Mouse (Mus musculus): ENCODE data around the gene Astn1.

The Astn1 gene

DNA sequence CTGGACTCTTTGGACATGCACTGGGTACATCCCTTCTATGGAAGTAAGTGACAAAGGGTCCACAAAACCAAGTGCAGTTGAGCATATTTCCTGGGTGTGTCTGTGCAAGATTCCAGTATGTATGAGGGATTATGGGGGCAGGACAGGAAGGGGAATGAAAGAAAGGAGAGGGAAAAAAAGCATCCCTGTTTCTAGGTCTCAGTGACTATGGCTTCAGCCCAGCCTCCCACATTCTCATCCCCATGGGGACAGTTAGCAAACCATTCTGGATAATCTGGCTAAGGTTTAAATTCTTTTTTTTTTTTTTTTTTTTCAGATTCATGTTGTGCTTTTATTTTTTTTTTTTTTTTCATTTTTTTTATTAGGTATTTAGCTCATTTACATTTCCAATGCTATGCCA, 280.2 kb downstream of the Astn1 start:
- no peak for DNase-seq

DNA sequence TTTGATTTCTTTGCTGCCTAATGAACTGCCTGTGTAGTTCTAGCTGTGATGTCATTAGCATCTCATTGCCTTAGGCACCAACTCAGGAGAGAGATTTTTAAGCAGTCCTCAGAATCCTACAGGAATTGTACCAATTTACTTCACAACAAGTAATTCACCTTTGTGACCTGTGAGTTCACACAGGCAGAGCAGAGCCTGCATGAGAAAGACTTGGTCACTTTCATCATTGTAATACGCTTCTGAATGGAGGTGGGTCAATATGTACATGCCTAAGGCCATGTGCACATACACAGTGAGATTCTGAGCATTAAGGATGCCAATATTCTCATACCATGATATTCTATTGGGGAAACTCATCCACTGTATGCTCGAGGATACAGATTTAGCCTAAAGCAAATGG, 290.7 kb downstream of the Astn1 start:
- no peak for DNase-seq

DNA sequence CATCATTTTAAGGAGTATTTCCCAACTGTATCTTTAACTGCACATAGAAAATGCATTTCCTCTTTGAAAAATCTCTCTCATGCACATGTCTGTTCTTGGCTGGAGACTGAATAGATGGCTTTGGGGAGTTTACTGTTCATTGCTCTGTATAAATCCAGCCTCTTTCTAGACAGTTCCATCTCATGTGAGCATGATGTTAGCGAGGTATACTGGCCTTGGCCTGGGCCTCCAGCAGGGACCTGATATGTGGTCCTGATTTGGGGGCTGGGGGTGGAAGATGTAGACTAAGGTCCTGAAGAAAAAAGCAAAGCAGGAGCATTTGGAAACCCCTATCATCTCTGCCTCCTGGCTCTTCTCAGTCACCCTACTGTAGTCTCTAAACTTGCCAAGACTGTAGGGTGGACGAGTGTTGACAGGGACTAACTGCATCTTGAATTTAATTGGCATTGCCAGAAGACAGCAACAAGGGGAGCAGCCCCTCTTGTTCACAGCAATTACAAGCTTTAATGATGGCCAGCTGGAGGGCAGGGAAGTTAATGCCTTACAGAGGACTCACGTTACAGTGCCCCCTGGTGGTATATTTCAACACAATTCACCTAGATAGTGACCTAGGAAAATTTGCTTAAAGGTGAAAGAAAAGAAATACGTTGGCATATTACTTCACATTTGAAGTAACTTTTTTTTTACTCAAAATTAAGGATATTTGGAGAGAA, 291.9 kb downstream of the Astn1 start:
- DNase-seq = peak; percentile 3 to 10

DNA sequence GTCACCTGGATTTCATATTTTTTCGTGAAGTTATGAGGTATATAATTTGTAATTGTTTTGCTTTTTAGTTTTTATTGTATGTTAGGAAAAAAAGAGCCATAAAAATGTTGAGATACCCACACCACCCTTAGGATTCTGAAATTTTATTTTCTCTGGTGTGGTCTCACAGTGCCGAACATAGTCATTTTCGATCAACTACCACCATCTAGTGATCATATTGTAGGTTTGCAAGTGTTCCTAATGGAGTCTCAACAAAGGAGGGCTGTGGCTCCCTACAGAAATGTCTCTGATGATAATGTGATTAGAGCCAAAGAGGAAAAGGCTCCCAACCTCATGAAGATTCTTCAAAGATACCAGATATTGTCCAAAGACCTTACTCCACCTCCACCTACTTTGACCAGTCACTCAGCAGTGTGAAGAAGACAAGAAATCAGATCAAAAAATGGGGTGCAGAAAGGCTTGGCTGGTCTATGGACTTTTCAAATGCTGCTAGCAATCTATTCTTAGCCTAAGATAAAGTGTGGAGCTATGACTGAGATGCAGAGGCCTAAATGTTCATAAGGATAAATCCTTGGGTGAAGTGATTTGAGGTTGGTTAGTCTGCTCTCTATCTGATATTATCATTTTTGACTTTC, 292.6 kb downstream of the Astn1 start:
- no peak for DNase-seq

DNA sequence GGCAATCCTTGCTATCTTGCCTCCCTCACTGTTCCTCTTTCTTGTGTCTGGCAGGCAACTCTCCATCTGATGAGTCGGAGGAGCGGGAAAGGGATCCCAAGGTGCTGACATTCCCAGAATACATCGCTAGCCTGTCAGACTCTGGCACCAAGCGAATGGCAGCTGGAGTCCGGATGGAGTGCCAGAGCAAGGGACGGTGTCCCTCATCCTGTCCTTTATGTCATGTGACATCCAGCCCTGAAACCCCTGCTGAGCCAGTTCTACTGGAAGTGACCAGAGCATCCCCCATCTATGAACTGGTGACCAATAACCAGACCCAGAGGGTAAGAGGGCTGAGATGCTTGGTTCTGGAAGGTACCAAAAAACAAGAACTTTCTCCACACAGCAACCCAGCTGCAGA, 294.9 kb downstream of the Astn1 start:
- DNase-seq = no peak

DNA sequence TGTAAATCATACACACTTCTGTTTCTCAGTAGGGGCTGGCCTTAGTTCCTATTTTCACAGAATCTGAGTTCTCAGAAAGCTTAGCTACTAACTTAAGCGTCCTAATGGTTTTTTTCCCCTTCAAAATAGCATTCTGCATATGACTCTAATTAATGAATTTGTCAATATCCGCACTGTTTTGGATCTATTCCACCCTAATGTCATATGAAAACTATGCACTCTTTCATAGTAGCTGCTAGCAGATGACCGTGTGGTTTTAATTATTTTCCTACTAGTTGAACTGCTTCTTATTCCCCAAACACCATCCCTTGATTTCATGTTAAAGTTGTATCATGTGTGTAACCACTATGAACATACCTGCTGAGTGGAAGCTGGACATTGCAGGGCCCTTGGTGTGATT, 303.9 kb downstream of the Astn1 start:
- DNase-seq = no peak

DNA sequence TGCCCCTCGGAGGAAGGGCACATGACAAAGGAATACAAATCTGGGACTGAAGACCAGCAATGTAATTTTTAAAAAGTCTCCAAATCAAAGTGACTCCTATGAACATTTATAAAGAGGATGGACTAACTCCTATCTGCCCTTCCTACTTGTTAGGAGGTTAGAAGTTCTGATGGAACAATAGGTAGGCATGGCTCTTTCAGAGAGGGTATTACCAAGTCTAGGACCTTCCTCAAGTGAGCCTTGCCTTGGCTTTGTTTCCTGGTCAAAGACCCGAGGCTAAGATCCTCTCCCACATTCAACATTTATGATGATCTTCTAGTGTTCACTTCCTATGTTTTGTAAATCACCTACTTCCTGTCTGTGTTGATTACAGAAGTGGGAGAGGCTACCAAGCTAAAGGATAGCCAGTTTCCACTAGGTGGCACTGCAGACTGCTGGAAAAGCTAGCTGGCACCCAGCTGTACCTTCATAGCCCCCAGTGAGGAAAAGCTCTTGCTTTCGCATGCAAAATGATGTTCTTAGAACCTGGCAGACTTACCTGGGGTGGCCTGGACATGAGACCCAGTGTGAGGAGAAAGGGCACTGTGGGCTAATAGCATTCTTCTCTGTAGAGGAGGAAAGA, 308.0 kb downstream of the Astn1 start:
- DNase-seq = peak; percentile 2 to 17

DNA sequence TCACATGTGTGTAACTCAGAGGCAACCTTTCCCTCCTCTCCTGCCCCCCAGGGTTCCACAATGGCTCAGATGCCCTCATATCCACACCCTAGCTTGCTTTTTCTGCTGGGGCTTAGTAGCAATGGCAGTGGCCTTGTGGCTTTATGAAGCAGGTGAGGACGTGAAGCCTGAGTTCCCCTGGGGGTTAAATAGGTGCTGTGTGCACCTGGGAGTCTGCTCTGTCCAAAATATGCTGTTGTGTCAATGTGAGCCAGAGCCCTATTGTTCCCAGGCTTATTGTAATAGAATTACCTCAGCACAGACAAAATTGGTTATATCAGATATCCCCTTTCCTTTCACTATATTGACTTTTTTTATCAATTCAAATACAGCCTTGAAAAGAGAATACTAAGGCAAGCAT, 325.7 kb downstream of the Astn1 start:
- DNase-seq = no peak

DNA sequence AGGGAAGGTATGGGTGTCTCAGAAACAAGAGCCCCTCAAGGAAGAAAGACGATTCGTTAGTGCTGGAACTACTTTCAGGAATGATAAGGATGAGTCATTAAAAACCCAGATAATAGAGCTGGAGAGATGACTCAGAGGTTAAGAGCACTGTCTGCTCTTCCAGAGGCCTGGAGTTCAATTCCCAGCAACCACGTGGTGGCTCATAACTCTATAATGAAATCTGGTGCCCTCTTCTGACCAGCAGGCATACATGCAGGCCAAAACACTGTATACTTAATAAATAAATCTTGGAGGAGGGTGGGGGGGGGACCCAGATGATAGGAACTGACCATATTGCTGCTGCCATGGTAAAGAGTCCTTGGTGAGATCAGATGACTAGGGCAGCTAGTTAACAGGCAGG, 335.4 kb downstream of the Astn1 start:
- DNase-seq = no peak

DNA sequence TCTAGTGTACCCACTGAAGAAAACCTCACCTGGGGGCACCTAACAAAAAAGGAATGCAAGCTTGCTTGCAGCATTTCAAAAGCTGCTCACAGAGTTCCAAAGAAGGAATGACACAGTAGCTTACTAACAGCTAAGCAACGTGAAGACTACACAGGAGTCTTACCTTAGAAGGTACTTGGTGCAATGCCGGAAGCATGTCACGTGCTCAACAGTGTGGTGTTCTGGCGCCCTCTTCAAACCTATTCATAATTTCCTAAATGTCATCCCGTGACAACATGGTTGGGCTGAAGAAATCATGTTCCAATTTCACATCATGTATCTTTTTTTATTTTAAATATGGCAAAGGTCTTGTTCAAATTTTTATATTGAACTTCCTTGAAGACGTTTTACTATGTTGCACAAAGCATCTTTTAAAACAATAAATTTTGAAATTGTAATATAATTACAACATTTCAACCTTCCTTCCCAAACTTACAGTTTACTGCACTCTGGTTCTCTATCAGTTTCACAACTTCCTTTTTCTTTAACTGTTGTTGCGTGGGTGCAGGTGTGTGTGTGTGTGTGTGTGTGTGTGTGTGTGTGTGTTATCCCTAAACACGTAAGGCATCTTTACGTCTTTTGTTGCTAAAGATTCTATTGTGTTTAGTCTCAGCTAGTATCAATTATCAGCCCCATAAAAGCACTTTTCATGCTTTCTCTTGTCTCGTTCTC, 335.9 kb downstream of the Astn1 start:
- no peak for DNase-seq

DNA sequence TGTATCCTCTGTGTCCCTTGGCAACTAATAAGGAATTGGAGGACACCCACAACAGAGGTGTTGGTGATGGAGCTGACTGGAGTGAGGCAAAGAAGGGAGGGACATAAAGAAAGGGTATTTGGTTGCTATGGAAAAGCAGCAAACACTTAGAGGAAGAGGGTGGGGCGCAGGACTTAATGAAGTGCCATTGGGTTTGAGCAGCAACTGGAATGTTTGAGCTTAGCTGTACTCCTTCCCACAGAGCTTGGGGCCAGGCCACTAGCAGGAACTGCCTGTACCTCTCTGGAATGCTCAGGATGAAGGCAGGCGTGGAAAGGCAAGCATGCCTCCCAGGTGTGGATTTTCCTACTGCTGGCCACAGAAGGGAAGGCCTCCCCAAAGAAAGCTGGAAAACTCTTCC, 337.2 kb downstream of the Astn1 start:
- no peak for DNase-seq

DNA sequence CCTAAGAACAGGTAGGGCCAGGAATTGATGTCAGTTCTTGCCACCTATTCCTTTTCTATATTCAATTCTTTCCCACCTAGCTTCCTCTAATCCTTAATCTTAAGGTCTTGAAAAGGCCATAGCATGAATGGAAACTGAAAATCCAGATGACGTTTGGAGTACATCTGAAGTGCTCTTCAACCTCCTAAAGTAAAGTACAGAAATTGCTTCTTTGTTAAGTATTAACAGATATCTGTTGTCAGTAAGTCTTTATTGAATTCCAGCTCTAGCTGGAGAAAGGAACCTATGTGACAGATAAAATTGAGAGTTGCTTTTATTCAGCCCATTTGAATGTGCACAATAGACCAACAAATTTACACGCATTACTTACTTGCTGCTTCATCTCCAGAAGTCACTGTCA, 338.1 kb downstream of the Astn1 start:
- no peak for DNase-seq

DNA sequence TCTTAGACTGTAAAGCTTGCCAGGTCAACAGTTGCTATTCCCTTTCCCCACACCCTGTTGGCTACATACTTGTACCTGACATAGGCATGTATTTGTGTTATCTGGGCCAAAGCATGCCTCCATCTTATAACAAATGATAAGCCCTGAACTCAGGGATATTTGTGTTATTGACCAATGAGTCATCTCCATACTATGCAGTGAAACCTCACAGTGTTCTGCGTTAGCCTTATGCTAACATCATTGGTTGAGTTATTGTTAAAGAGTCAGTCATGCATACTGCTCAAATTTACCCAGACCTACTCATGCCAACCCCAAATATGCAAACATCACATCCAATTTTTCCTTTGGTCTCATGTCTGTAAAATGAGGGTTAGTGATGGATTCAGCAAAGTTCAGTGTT, 339.3 kb downstream of the Astn1 start:
- DNase-seq = no peak

DNA sequence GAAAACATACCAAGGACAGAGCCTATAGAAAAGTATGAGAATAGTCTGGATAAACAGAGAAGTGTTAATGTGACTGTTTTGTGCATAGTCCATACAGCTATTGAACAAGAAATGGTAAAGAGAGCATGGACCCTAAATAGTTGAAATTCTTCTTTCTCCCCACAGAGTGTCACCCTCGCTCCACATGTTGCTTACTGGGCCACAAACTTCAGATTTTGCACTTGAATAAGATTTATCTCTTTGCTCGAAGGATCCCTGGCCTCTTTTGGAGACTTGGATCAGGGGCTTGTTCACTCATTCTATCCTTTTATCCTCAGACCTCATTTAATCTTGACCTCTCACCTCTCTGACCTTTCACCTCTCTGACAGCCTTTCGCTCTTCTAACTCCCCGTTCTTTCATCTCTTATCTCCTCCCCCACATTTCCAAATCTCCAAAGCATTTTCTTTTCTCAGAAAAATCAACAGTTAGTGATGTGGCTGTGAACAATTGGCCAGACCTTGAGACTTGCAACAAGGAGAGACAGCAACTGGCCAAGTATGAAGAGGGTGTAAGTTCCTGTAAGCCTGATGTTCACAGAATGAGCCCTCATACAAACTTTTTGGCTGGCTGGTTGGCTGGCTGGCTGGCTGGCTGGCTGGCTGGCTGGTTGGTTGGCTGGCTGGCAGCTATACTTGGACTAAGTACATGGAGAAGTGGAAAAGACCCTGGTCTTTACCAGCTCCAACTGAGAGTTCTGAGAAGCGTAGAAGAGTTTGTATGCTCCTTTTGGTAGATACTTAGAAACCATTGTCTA, 351.4 kb downstream of the Astn1 start:
- DNase-seq = no peak

DNA sequence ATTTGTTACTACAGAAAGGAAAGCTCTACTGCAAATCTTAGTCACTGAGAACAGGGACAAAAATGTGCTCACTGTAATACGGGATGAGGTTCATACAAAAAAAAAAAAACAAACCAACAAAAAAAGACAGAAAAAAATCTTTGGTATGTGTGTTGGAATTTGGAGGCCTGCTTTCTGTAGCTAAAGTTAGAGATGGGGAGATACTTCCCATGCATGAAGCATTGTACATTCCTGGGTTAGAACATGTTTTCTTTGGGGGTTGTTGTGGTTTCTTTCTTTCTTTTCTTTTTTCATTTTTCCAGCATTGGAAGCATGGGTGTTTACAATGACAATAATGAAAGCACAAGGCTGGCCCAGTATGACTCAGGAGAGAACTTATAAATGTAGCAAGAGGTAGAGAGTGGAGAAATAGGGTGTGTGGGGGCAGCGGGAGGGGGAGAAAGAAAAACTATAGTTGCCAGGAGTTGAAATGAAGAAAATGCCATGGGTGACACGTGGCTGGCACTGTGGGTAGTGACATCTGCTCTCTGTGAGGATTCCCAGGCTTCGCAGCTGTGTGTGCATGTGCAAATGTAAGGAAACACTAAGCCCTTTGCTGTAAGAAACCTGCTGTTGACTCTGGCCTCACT, 370.9 kb downstream of the Astn1 start:
- DNase-seq = no peak

DNA sequence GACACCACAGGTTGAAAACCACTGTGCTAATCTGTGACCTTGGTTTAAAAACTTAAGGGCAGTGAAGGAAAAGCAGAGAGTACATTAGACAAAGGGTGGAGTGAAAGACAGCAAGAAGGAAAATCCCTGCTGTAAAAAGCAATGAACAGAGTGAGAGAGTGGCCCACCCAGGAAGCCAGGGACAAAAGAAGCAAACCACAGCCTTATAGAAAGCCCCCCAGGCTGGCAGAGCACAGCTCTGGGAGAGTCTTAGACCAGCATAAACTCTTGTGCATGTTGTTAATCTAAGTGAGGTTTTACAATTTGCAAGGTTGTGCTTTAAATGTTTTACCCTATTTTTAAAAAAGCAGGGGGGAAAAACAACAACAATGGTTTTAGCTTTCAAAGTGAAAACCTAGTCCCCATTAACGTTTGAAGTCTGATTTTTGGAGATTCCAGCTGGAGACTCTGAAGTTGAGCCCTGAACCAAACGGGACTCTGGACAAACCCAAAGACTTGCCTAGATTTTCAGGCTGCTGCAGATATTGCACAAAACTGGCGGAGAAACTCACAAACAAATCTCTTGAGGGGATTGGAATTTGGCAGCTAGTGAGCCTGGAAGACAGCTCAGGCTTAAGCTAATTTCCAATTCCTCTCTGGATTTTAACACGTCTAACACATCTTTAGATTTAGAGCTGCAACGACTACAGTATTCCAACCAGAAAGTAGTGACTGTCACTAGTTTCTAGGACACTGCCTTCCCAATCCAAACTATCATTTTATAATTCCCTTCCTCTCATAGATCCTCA, 377.3 kb downstream of the Astn1 start:
- no peak for DNase-seq

DNA sequence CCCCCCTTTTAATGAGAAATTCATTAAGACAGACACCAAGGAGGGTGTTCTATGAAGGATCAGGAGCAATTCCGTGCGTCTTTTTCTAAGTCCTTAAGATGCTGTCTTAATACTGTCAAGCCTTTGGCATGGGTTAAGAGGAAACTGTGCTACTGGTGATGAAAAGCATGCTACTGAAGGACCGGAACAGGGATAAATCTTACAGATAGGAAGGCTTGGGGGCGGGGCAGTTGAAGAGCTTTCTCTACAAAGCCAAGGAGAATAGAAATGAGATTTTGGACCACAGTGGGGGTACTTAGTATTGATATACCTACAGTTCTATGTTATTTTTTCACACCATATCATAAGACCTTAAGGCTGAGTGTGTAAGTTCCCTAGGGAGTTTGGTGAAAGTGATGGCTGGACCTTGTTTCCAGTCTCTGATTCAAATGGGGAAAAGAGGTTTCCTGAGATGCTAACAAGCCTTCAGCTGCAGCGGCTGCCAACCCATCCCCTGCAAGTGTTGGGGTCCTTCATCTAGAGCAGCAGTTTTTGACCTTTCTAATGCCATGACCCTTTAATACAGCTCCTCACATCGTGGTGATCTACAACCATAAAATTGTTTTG, 378.2 kb downstream of the Astn1 start:
- DNase-seq = no peak

DNA sequence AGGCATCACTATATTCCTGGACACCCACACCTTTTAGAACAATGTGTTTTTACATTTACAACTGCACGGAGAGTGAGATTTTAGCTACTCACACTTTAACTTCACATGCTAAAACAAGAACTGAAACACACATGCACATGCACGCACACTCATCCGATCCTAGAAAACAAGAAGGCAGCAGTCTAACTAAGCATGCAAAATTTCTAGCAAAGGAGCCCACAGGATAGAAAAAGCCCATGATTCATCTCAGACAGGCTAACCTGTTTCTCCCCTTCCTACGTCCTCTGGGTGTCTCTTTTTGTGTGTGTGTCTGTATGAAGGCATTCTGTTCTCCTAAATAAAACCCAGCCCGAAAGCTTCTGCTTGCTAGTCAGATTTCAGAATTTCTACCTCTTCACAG, 378.9 kb downstream of the Astn1 start:
- no peak for DNase-seq
